Mouse (Mus musculus) CD8-positive naive resting alpha-beta T cell, adult 2 months (primary cell): Measurements from ENCODE around the gene Aunip.
A peak's percentile ranks its signal among the peaks of the same experiment; 100 is the strongest.

ENCODE experiments used
- DNase-seq, 2 experiments: peaks; one replicate each; pipeline ENCODE4 v3.0.0; 2022; ENCODE audit warnings: low read depth in 2 of 2, low spot score in 2 of 2

Gene Aunip

GRCm38 (mm10) chr4:134514309-134514930 lies 3.6 kb downstream of the Aunip start:
- DNase-seq, result no peak

- DNase-seq, result no peak
These were observed 4.8 kb downstream of the Aunip start for GRCm38 (mm10) chr4:134515614-134516013.

GRCm38 (mm10) chr4:134516981-134517380 lies 6.2 kb downstream of the Aunip start:
- no peak for DNase-seq

DNA sequence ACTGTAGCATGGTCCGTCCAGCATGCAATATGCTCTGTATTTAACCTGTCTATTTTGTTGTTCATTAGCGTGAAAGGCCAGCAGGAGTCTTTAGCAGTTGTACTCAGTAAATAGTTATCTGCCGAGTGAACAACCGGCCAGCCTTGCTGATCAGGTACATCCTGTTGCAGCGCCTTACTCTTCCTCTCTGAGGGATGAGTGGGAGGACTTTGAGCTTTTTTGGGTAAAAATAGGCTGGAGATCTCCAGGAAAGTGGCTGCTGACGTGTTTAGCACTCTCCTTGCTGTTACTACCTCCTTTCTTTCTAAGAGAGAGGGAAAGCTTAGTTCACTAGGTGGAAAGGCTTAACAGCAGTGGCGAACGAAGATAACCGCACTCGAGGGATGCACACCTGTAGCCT lies 6.9 kb downstream of the Aunip start:
- no peak for DNase-seq

DNA sequence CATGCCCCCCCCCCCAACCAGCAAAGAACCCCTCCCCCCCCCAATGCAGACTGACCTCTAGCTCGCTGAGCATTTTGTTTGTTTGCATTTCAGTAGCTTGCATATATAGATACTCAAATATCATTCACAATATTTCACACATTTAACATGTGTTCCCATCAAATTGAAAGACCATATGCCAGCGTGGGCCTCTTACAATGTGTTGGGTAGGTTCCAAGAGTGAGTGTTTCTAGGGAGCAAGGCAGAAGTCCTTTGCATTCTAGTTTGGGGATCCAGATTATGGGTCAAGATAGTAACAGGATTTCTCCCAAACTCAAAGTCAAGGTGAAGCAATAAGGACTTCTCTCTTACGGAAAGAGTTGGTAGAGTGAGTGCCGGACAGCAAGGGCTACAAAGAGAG lies 7.7 kb downstream of the Aunip start:
- DNase-seq, result no peak

DNA sequence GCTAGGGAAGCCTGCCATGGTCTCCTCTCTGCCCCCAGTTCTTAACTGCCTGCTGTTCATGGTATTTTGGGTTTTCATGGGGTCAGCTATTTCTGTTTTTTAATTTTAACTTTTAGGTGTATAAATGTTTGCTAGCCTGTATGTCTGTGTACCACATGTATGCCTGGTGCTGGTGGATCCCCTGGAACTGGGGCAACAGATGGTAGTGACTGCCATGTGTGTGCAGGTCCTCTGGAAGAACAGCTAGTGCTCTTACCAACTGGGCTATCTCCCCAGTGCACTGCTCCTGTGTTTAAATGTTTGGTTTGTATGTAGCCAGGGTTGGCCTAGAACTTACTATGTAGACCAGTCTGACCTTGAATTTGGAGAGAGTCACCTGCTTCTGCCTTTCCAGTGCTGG lies 8.5 kb downstream of the Aunip start:
- no peak for DNase-seq

DNA sequence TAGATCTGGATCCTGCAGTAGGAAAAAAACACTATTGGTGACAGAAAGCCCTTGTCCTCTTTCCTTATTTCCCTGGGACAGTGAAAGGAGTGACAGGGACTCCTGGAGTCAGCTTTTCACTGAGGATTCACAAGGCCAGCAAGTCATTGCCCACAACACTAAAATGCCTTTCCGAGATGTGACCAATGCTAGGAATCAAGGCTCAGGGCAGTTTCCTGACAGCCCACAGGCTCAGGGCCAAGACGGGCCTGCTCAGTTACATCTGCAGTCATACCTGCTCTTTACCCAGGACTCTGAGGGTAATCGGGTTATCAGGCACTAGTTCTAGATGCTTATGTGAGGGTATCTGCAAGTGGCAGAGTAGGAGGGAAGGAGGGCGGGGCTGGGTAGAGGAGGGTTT lies 12.6 kb downstream of the Aunip start:
- DNase-seq, result no peak

- DNase-seq, result no peak
These were observed 15.0 kb downstream of the Aunip start for GRCm38 (mm10) chr4:134525806-134526205.

GRCm38 (mm10) chr4:134526220-134526619 lies 15.4 kb downstream of the Aunip start:
- no peak for DNase-seq

DNA sequence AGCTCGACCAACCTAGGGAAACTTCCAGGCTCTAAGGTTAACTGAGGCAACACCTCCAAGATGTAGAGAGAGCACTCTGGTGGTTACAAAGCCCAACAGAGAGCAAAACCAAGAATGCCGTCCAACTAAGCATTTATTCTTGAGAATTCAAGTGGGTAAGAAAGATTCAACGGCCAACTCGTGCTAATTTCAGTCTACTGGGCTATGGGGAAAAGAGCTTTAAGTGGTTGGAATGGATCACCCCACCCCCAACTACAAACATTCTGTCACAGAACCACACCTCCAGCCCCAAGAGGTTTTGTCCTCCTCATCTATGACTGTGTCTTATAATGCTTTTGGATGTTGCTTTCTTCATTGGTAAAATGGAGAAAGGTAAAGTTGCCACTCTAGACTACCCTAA lies 22.1 kb downstream of the Aunip start:
- no peak for DNase-seq

- no peak for DNase-seq
These were observed 22.6 kb downstream of the Aunip start for GRCm38 (mm10) chr4:134533421-134533820.

GRCm38 (mm10) chr4:134534124-134534886 lies 23.5 kb downstream of the Aunip start:
- DNase-seq, result peak; percentile 57 to 71

DNA sequence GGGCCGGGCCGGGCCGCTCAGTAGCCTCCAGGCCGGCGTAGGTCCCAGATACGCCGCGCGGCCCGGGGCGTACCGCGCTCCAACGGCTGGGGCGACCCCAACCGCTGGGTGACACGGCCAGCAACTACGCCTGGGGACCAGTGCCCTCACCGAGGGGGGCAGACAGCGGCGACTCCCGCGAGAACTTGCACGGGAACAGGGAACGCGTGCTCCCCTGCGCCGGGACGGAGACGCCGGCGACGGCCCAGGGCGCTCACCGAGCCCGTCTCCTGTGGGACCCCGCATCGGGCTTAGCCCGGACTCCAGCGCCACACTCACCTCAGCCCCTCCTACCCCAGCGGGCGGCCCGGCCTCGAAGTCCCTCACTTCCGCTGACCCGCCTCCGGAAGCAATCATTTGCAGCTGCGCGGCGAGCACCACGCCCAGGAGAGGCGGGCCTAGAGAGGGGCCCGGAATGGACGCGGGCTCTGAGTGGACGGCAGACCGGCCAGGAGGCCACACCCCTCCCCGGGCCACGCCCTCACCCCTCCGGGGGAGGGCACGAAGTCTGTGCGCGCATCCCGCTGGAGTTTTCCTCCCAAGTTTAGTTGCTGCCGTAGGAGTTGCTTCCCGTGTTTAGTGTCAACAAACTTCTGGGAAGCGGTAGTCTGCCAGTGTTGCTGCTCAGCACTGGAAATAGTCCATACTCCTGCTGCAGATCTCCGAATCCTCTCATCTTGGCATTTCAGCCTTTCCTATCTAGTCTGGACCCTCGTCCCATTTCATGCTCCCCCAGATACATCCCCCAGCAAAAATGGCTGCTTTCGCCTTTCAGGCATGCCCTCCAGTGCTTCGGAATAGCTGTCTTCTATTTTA lies 24.4 kb downstream of the Aunip start, which contains the start of gene Mtfr1l:
Mtfr1l (minus strand) TSS at position 456 of the 855 bp plus-strand sequence.
- peak; percentile 91 to 93 for DNase-seq

DNA sequence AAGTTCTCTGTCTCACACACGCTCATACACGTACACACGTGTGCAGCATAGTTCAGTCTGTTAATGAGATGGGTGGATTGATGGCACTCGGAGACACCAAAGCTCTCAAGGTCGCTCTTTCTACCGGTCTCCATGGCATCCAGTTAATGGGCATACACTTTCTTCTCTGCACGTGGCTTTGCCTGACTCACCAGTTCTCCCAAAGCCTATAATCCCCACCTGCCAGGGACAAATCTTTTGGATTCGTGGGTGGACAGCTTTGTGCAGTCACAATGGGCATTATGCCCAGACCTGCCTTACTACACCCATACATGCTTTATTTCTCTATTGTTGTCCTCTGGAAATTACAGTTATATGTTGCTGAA lies 25.0 kb downstream of the Aunip start:
- DNase-seq, result no peak

DNA sequence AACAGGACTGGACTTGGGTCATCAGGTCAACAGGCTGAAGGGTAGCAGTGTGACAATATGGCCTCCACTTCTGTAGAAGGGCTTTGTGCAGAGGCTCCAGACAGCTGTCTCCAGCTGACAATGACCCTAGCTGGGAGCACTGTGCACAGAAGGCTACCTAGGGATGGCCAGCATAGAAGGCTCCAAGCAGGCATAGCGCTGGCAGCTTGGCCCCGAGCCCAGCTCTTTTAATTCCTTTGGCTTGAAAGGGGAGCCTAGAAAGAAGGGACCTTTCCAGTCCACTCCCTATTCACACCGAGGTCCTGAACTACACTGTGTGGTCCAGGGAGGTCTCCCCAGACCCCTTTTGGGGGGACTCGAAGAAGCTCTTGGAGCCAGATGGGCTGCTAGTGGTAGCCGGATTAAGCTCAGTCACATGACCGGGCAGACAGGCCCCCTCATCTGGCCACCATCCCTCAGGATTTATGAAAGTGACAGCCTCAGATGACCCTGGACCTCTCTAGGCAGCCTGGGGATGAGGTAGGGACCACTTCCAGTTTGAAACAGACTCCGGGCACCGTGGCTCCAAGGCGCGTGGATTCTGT lies 28.3 kb downstream of the Aunip start:
- no peak for DNase-seq

DNA sequence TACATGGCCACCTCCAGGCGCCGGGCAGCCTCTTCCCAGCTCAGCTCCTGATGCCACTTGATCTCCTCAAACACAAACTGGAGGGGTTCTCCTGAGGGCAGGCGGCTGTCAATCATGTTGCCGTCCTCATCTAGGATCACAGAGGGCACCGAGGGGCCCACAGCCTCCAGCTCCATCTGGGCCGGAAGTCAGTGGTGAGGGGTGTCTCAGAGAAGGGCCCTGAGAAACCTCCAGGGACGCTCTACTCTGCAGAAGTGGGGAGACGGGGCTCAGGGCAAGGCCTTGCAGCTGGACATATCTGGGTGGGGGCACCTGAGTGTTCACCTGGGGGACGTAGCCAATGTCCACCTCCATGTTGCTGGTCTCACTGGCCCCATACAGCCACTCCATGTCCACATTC lies 31.9 kb downstream of the Aunip start:
- no peak for DNase-seq

DNA sequence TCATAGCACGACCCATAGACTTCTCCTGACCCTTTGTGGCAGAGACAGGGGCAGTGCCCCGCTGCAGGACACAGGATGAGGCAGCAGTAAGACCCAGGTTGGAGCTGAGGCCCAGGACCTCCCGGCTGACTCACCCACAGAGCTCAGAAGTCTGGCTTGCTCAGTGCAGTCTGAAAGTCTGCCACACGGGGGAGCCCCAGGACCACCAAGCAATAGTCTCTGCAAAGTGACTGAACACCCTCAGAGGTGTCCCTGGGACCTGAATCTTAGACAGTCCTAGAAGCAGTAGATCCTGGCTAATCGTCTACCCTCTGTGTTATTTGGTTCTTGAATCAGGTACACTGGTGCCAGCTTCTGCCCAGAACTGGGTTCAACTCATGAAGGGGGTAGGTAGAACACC lies 32.5 kb downstream of the Aunip start:
- peak; percentile 93 to 98 for DNase-seq

- no peak for DNase-seq
These were observed 36.3 kb downstream of the Aunip start for GRCm38 (mm10) chr4:134546814-134547705.

GRCm38 (mm10) chr4:134548169-134548938 lies 37.6 kb downstream of the Aunip start:
- no peak for DNase-seq

GRCm38 (mm10) chr4:134549899-134550298 lies 39.1 kb downstream of the Aunip start:
- DNase-seq, result no peak
